Mouse (Mus musculus) thymus, postnatal 4 days (tissue): ENCODE results near the gene Abca6.

Source experiments
- DNase-seq: peaks from one replicate; pipeline ENCODE4 v3.0.0; 2021

Abca6 gene

GRCm38 (mm10) chr11:110251534-110251933, at the start of gene Abca6:
Gene Abca6, minus strand, starts transcription at chr11:110251776.
- no peak for DNase-seq

- DNase-seq = no peak
Measured at GRCm38 (mm10) chr11:110297917-110298533, 46.4 kb upstream of the Abca6 start.

GRCm38 (mm10) chr11:110290586-110290985, 39.0 kb upstream of the Abca6 start:
- DNase-seq = peak; percentile 21

- DNase-seq = no peak
Measured at GRCm38 (mm10) chr11:110288423-110288822, 36.8 kb upstream of the Abca6 start.

- no peak for DNase-seq
Measured at GRCm38 (mm10) chr11:110287694-110288093, 36.1 kb upstream of the Abca6 start.

- no peak for DNase-seq
Measured at GRCm38 (mm10) chr11:110286331-110286730, 34.8 kb upstream of the Abca6 start.

- DNase-seq = no peak
Measured at GRCm38 (mm10) chr11:110284849-110285248, 33.3 kb upstream of the Abca6 start.

- DNase-seq = no peak
Measured at GRCm38 (mm10) chr11:110284185-110284787, 32.7 kb upstream of the Abca6 start.

GRCm38 (mm10) chr11:110274794-110275193, 23.2 kb upstream of the Abca6 start:
- DNase-seq = no peak

GRCm38 (mm10) chr11:110271745-110272144, 20.2 kb upstream of the Abca6 start:
- peak; percentile 66 for DNase-seq

GRCm38 (mm10) chr11:110268244-110268844, 16.8 kb upstream of the Abca6 start:
- DNase-seq = peak; percentile 96

- no peak for DNase-seq
Measured at GRCm38 (mm10) chr11:110267232-110267631, 15.7 kb upstream of the Abca6 start.

- DNase-seq = no peak
Measured at GRCm38 (mm10) chr11:110266757-110267156, 15.2 kb upstream of the Abca6 start.

- DNase-seq = no peak
Measured at GRCm38 (mm10) chr11:110261867-110262266, 10.3 kb upstream of the Abca6 start.

GRCm38 (mm10) chr11:110257911-110258310, 6.3 kb upstream of the Abca6 start:
- no peak for DNase-seq

- DNase-seq = no peak
Measured at GRCm38 (mm10) chr11:110257061-110257460, 5.5 kb upstream of the Abca6 start.

GRCm38 (mm10) chr11:110252256-110252655, 680 bp upstream of the Abca6 start:
- DNase-seq = no peak

GRCm38 (mm10) chr11:110244730-110245129, 6.8 kb downstream of the Abca6 start:
- no peak for DNase-seq

- DNase-seq = no peak
Measured at GRCm38 (mm10) chr11:110237466-110237865, 14.1 kb downstream of the Abca6 start.

- no peak for DNase-seq
Measured at GRCm38 (mm10) chr11:110232975-110233374, 18.6 kb downstream of the Abca6 start.

GRCm38 (mm10) chr11:110217118-110217517, 34.5 kb downstream of the Abca6 start:
- no peak for DNase-seq

GRCm38 (mm10) chr11:110203930-110204329, 47.6 kb downstream of the Abca6 start:
- no peak for DNase-seq

GRCm38 (mm10) chr11:110198882-110199281, 52.7 kb downstream of the Abca6 start:
- no peak for DNase-seq

GRCm38 (mm10) chr11:110196561-110197306, 54.8 kb downstream of the Abca6 start:
- no peak for DNase-seq
